Mouse (Mus musculus) erythroblast, embryonic 14.5 days (primary cell): ENCODE measurements around the gene Stxbp4.

Experiments used
- GATA1 ChIP-seq: IDR thresholded peaks from 2 replicates; pipeline ENCODE4 v1.6.1; 2012; ENCODE audit warnings: low read length, inconsistent platforms, mixed read lengths
- TAL1 ChIP-seq: IDR thresholded peaks from 3 replicates; pipeline ENCODE4 v1.6.1; 2012; ENCODE audit warnings: low read length, inconsistent platforms, mixed read lengths

DNA sequence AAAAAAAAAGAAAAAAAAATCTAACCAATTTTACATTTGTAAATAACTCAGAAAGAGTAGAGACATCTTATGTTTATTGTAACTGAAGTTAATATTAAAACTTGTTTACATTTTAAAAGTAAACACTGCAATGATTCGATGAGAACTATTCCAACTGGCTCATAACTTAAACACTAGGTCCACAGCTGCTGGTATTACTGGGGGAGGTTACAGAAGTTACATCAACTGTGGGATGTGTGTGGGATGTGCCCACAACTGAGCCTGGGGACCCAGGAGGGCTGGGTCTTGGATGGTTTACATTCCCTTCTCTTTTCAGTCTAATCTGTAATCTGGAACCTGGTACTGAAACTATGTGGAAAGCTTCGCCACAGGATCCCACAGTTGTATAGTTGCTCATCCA is 34.8 kb downstream of the Stxbp4 start:
- TF ChIP-seq TAL1 (no peak), GATA1 (no peak)
